In the genomic region with DNA sequence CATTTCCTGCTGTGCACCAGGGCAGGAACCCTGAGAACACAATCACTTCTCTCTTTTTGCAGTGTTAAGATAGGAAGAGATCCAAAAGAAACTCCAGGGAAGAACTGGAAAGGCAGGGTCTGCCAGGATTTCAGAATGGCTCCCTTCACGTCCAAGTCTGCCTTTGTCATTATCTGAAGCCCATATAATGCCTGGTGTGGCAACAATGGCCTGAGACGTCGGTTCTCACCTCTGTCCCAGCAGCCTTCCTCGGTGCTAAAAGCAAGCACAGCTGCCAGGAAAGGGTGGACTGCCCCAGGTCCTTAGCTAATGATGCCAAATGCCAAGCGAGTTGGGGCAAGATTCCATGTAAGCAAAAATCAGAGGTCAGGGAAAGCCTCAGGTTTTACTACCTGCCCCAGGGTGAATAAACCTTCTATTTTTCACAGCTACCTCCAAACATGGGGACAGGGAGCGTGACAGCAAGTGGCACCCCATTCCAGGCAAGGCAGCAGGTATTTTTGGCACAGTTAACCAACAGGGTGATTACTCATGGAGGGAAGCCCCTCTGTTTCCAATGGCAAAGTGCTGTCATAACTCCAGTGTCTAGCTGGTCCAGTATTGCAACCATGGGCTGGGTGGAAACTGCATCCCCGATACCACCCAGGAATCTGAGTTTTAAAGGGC, we compare ENCODE assay signal across 13 mouse cellular contexts. TPM values are rescaled to one million over a fixed set of nuclear protein-coding genes. Genes with fewer than 3 reads are reported as not detected.
DNase-seq lines count a peak whose midpoint lies in the region; ATAC-seq and TF ChIP-seq lines count a peak whose summit lies in the region.
"Had no signal": no experiment of that assay in that cellular context is flagged by ENCODE, and none has a peak within 500 bp of the region (broad histone marks: within the 10 kb centered on the region; RNA-seq: fewer than 3 reads in every experiment).

No protein-coding gene starts in this region.

- H3K4me3 ChIP-seq in heart, postnatal 0 days (ENCODE audit: low read depth, low read length), result no peak overlapping the region
- H3K4me3 ChIP-seq in heart, embryonic 12.5 days, result no peak overlapping the region
- no peak overlapping the region for H3K4me3 ChIP-seq in stomach, embryonic 16.5 days (replicated peaks; ENCODE audit: low read length)
- H3K4me3 ChIP-seq in stomach, postnatal 0 days (ENCODE audit: low read depth, low read length), result no peak overlapping the region
- H3K4me3 ChIP-seq: forebrain, embryonic 15.5 days; lung, embryonic 15.5 days; neural tube, embryonic 12.5 days had no signal

- 55% methylated on average over 7 of the region's 7 CpGs for WGBS in heart, postnatal 0 days
- 54% methylated on average over 7 of the region's 7 CpGs for WGBS in heart, embryonic 12.5 days
- WGBS in stomach, embryonic 16.5 days, result 63% methylated on average over 7 of the region's 7 CpGs
- 55% methylated on average over 7 of the region's 7 CpGs for WGBS in stomach, postnatal 0 days

- TF ChIP-seq EP300 in heart, postnatal 0 days (IDR thresholded peaks at IDR 0.05; ENCODE audit: low read depth), result no peak
- TF ChIP-seq EP300 in stomach, postnatal 0 days (optimal IDR thresholded peaks at IDR 0.05), result no peak

- DNase-seq in cerebellum, adult 18-20 months, result peak; percentile 12 to 31
- no peak for DNase-seq in cerebellum, postnatal 36 days
- DNase-seq in heart, postnatal 0 days (ENCODE audit: low spot score), result no peak
- DNase-seq in stomach, postnatal 0 days (ENCODE audit: low spot score), result no peak
- no peak for DNase-seq in left cerebral cortex, postnatal 36 days (ENCODE audit: low spot score in 2 of 2)
- DNase-seq: right cerebral cortex, postnatal 14 days had no signal

- peaks cover 4% of the 10 kb centered on the region; the same call in 1 of the 2 replicates for H3K36me3 ChIP-seq in heart, postnatal 0 days (replicated peaks; ENCODE audit: control insufficient read depth, insufficient read depth, low read length)
- peaks cover 5% of the 10 kb centered on the region; the same call in 1 of the 2 replicates for H3K36me3 ChIP-seq in heart, embryonic 12.5 days
- no peaks in the 10 kb centered on the region for H3K36me3 ChIP-seq in stomach, embryonic 16.5 days (ENCODE audit: control insufficient read depth, insufficient read depth, low read length)
- H3K36me3 ChIP-seq in stomach, postnatal 0 days (ENCODE audit: control insufficient read depth, insufficient read depth, low read length), result no peaks in the 10 kb centered on the region
- H3K36me3 ChIP-seq: forebrain, embryonic 15.5 days; lung, embryonic 15.5 days; neural tube, embryonic 12.5 days had no signal

- no peaks in the 10 kb centered on the region for H3K27me3 ChIP-seq in heart, postnatal 0 days (ENCODE audit: control insufficient read depth, insufficient read depth, low read length)
- H3K27me3 ChIP-seq in heart, embryonic 12.5 days (replicated peaks), result no peaks in the 10 kb centered on the region
- H3K27me3 ChIP-seq in stomach, embryonic 16.5 days (ENCODE audit: control insufficient read depth, insufficient read depth, low read length), result peaks cover 9% of the 10 kb centered on the region
- H3K27me3 ChIP-seq in stomach, postnatal 0 days (ENCODE audit: control insufficient read depth, insufficient read depth, low read length), result no peaks in the 10 kb centered on the region
- H3K27me3 ChIP-seq: forebrain, embryonic 15.5 days had no signal

- no peak overlapping the region for H3K9ac ChIP-seq in heart, postnatal 0 days (replicated peaks; ENCODE audit: low read depth, low read length)
- no peak overlapping the region for H3K9ac ChIP-seq in heart, embryonic 12.5 days
- no peak overlapping the region for H3K9ac ChIP-seq in stomach, embryonic 16.5 days (ENCODE audit: low read length)
- H3K9ac ChIP-seq in stomach, postnatal 0 days (ENCODE audit: low read length), result no peak overlapping the region
- H3K9ac ChIP-seq: forebrain, embryonic 15.5 days; lung, embryonic 15.5 days; neural tube, embryonic 12.5 days had no signal

- H3K4me2 ChIP-seq in heart, postnatal 0 days (ENCODE audit: low read depth, low read length), result no peak overlapping the region
- H3K4me2 ChIP-seq in heart, embryonic 12.5 days, result no peak overlapping the region
- H3K4me2 ChIP-seq in stomach, embryonic 16.5 days (ENCODE audit: low read depth, low read length), result no peak overlapping the region
- H3K4me2 ChIP-seq in stomach, postnatal 0 days (replicated peaks; ENCODE audit: low read depth), result no peak overlapping the region
- H3K4me2 ChIP-seq: forebrain, embryonic 15.5 days; lung, embryonic 15.5 days; neural tube, embryonic 12.5 days had no signal

- intact Hi-C loops in left cerebral cortex, postnatal 36 days (cut with DNase I), result no loop called here

- peaks cover 33% of the 10 kb centered on the region for H3K4me1 ChIP-seq in heart, postnatal 0 days (ENCODE audit: control insufficient read depth, insufficient read depth)
- H3K4me1 ChIP-seq in heart, embryonic 12.5 days (replicated peaks), result peaks cover 40% of the 10 kb centered on the region
- H3K4me1 ChIP-seq in stomach, embryonic 16.5 days (ENCODE audit: control insufficient read depth, insufficient read depth, low read length), result peaks cover 11% of the 10 kb centered on the region; the same call in 1 of the 2 replicates
- H3K4me1 ChIP-seq in stomach, postnatal 0 days (replicated peaks; ENCODE audit: control insufficient read depth, insufficient read depth), result no peaks in the 10 kb centered on the region

- no peak for ATAC-seq in heart, postnatal 0 days (ENCODE audit: insufficient read depth, low read depth)
- no peak for ATAC-seq in heart, embryonic 12.5 days (ENCODE audit: insufficient number of reproducible peaks, low FRiP score)
- ATAC-seq in stomach, embryonic 16.5 days (ENCODE audit: insufficient read depth, low FRiP score), result no peak
- no peak for ATAC-seq in stomach, postnatal 0 days (ENCODE audit: low FRiP score, low TSS enrichment)
- peak; percentile 18; the same call in 1 of the 2 replicates for ATAC-seq in granulocyte monocyte progenitor cell, adult 5-6 weeks (replicated peaks; ENCODE audit: poor library complexity, severe bottlenecking)
- ATAC-seq: forebrain, embryonic 15.5 days; hindbrain, postnatal 0 days had no signal

- no peak for TF ChIP-seq CTCF in heart, postnatal 0 days (IDR thresholded peaks at IDR 0.05; ENCODE audit: low read depth)
- TF ChIP-seq CTCF in stomach, postnatal 0 days (IDR thresholded peaks at IDR 0.05; ENCODE audit: low read depth), result no peak

- peak overlapping the region; percentile 57; the same call in 1 of the 2 replicates for H3K27ac ChIP-seq in heart, postnatal 0 days (ENCODE audit: low read depth)
- H3K27ac ChIP-seq in heart, embryonic 12.5 days (ENCODE audit: poor library complexity, severe bottlenecking), result no peak overlapping the region
- H3K27ac ChIP-seq in stomach, embryonic 16.5 days (ENCODE audit: low read length), result peak overlapping the region; percentile 42; the same call in 1 of the 2 replicates
- no peak overlapping the region; the same call in 1 of the 2 replicates for H3K27ac ChIP-seq in stomach, postnatal 0 days (replicated peaks)
- H3K27ac ChIP-seq: forebrain, embryonic 15.5 days; hindbrain, postnatal 0 days; lung, embryonic 15.5 days; neural tube, embryonic 12.5 days had no signal

- H3K9me3 ChIP-seq in heart, postnatal 0 days (replicated peaks; ENCODE audit: control insufficient read depth, low read length), result no peaks in the 10 kb centered on the region
- H3K9me3 ChIP-seq in heart, embryonic 12.5 days (replicated peaks), result 0 out of 2 replicates have a peak, but pooled peaks cover 2% of the 10 kb centered on the region
- no peaks in the 10 kb centered on the region for H3K9me3 ChIP-seq in stomach, embryonic 16.5 days (replicated peaks; ENCODE audit: control insufficient read depth, low read length)
- H3K9me3 ChIP-seq in stomach, postnatal 0 days (ENCODE audit: control insufficient read depth, low read length), result no peaks in the 10 kb centered on the region
- H3K9me3 ChIP-seq: forebrain, embryonic 15.5 days; lung, embryonic 15.5 days; neural tube, embryonic 12.5 days had no signal

RNA-seq across cellular contexts. Expression of a gene that starts 7.7 kb away (rescaled TPM):
- 14.4 and 20.5 TPM in 2 replicates for total RNA-seq in heart, postnatal 0 days (2014; rRNA removed; ENCODE audit: low replicate concordance)
- polyA plus RNA-seq in heart, postnatal 0 days (2015; fragmentation: Nextera tagmentation; extraction: Ambion mirVana), result 1.5 and 2.5 TPM in 2 replicates
- polyA plus RNA-seq in heart, embryonic 12.5 days (2016; fragmentation: Nextera tagmentation; extraction: Ambion mirVana), result 0.98 and 1.0 TPM in 2 replicates
- polyA plus RNA-seq in stomach, embryonic 16.5 days (2015; fragmentation: Nextera tagmentation; extraction: Ambion mirVana), result 0.41 and 0.49 TPM in 2 replicates
- polyA plus RNA-seq in stomach, postnatal 0 days (2015; fragmentation: Nextera tagmentation; extraction: Ambion mirVana), result 0.57 and 1.1 TPM in 2 replicates
- total RNA-seq in granulocyte monocyte progenitor cell, adult 5-6 weeks (2014; fragmentation: Nextera tagmentation), result 13.2 and 13.9 TPM in 2 replicates
- total RNA-seq in granulocyte monocyte progenitor cell, adult 5-6 weeks (2017), result 7.5 and 7.8 TPM in 2 replicates
- total RNA-seq in left cerebral cortex, postnatal 36 days (2021), result 100 to 1,000 TPM in 1 of 2 experiments, 10 to 100 TPM in 1; 89.0 to 108 TPM

Comparison
In these comparisons a context has a peak if more than half of its experiments do, and no peak if none do; other contexts are left out.
1. DNase-seq: peak in cerebellum, adult 18-20 months (2 of 2); none in cerebellum, postnatal 36 days (0 of 2), heart, postnatal 0 days (single experiment), stomach, postnatal 0 days (single experiment) and left cerebral cortex, postnatal 36 days (0 of 2).
2. H3K27ac ChIP-seq: peak in heart, postnatal 0 days (single experiment) and stomach, embryonic 16.5 days (single experiment); none in heart, embryonic 12.5 days (single experiment) and stomach, postnatal 0 days (single experiment).